Mouse (Mus musculus): ENCODE measurements around the gene Arpc1a.

- TF ChIP-seq CTCF (IDR thresholded peaks at IDR 0.05) (no peak), EP300 (IDR thresholded peaks at IDR 0.05) (no peak)
Observed at GRCm38 (mm10) chr5:145104328-145104727, 20.7 kb downstream of the Arpc1a start.

All from lung, postnatal 0 days (tissue).